34 mouse cellular contexts compared by ENCODE assay signal in genomic region chr10:117656985-117657658, GRCm38 (mm10).
"Had no signal": no experiment of that assay in that cellular context is flagged by ENCODE, and none has a peak within 500 bp of the region (broad histone marks: within the 10 kb centered on the region; RNA-seq: fewer than 3 reads in every experiment).

No protein-coding gene starts in this region.

- H3K27ac ChIP-seq: heart, embryonic 13.5 days; heart, embryonic 15.5 days; hindbrain, embryonic 10.5 days; hindbrain, embryonic 12.5 days; hindbrain, embryonic 13.5 days; hindbrain, embryonic 14.5 days; hindbrain, embryonic 15.5 days; hindbrain, postnatal 0 days; intestine, embryonic 15.5 days; kidney, embryonic 15.5 days; kidney, postnatal 0 days; layer of hippocampus, adult 2 months; left cerebral cortex, adult 2 months had no signal

- H3K36me3 ChIP-seq: heart, embryonic 12.5 days; heart, embryonic 13.5 days; heart, embryonic 15.5 days; hindbrain, embryonic 10.5 days; hindbrain, embryonic 12.5 days; hindbrain, embryonic 13.5 days; hindbrain, embryonic 15.5 days; intestine, embryonic 15.5 days; kidney, embryonic 15.5 days had no signal

- ATAC-seq: hindbrain, embryonic 16.5 days; hindbrain, postnatal 0 days; inflammation-experienced regulatory T-cells, adult 6 months; intestine, embryonic 15.5 days; intestine, postnatal 0 days had no signal

- H3K4me3 ChIP-seq: heart, embryonic 12.5 days; heart, embryonic 13.5 days; heart, embryonic 15.5 days; hindbrain, embryonic 10.5 days; hindbrain, embryonic 12.5 days; hindbrain, embryonic 13.5 days; hindbrain, embryonic 15.5 days; intestine, embryonic 15.5 days; kidney, embryonic 15.5 days; layer of hippocampus, adult 2 months; left cerebral cortex, adult 2 months had no signal

- H3K9me3 ChIP-seq: heart, embryonic 12.5 days; heart, embryonic 13.5 days; heart, embryonic 15.5 days; hindbrain, embryonic 10.5 days; hindbrain, embryonic 12.5 days; hindbrain, embryonic 13.5 days; hindbrain, embryonic 15.5 days; intestine, embryonic 15.5 days; kidney, embryonic 15.5 days had no signal

- DNase-seq: heart, postnatal 10 days; heart, postnatal 14 days; heart, postnatal 36 days; heart, postnatal 4 days; kidney, adult 11 months; kidney, adult 18-20 months; kidney, adult 2 months; kidney, adult 8-10 months; kidney, adult 9 months; kidney, postnatal 10 days; kidney, postnatal 14 days; kidney, postnatal 25 days; kidney, postnatal 36 days; kidney, postnatal 4 days; layer of hippocampus, adult 9-11 months; layer of hippocampus, postnatal 36 days had no signal

- H3K4me1 ChIP-seq: heart, embryonic 12.5 days; heart, embryonic 13.5 days; heart, embryonic 15.5 days; hindbrain, embryonic 12.5 days; hindbrain, embryonic 13.5 days; hindbrain, embryonic 15.5 days; intestine, embryonic 15.5 days had no signal

- H3K9ac ChIP-seq: heart, embryonic 12.5 days; heart, embryonic 13.5 days; heart, embryonic 15.5 days; hindbrain, embryonic 12.5 days; hindbrain, embryonic 13.5 days; hindbrain, embryonic 14.5 days; hindbrain, embryonic 15.5 days; intestine, embryonic 15.5 days; kidney, embryonic 15.5 days had no signal

- H3K27me3 ChIP-seq: heart, embryonic 12.5 days; heart, embryonic 13.5 days; heart, embryonic 15.5 days; hindbrain, embryonic 12.5 days; hindbrain, embryonic 13.5 days; hindbrain, embryonic 15.5 days; intestine, embryonic 15.5 days; kidney, embryonic 15.5 days had no signal

- H3K4me2 ChIP-seq: heart, embryonic 11.5 days; heart, embryonic 12.5 days; heart, embryonic 13.5 days; heart, embryonic 15.5 days; hindbrain, embryonic 12.5 days; hindbrain, embryonic 13.5 days; hindbrain, embryonic 14.5 days; hindbrain, embryonic 15.5 days; intestine, embryonic 15.5 days; kidney, embryonic 15.5 days had no signal
